Mouse (Mus musculus): Measurements from ENCODE around the gene Ogt.
A peak's percentile ranks its signal among the peaks of the same experiment; 100 is the strongest.

Gene Ogt

DNA sequence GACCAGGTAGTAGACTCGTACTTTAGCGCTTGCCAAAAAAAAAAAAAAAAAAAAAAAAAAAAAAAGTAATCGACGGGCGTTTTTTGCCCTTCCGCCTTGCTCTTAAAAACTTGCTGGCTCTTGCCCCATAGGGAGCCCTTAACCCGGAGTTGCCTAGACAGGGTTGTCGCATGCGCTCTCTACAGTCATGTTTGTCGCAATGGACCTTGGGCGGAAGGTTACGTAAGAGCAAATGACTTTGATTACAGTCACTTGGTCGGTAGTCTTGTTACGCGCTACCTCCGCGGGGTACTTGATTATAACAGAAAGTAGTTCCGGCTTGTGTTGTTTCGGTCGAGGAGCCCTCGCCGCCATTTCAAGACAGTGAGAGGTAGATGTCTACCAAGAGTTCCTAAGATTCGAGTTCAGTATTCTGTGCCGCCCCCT lies at the start of gene Ogt:
Gene Ogt, plus strand, starts transcription at position 320 of the 426 bp plus-strand sequence.
- peak; percentile 83 to 86 for DNase-seq (ENCODE audit: low spot score in 2 of 2)

GRCm38 (mm10) chrX:101616183-101616582 lies 23.7 kb upstream of the Ogt start:
- no peak for DNase-seq (ENCODE audit: low spot score in 2 of 2)

DNA sequence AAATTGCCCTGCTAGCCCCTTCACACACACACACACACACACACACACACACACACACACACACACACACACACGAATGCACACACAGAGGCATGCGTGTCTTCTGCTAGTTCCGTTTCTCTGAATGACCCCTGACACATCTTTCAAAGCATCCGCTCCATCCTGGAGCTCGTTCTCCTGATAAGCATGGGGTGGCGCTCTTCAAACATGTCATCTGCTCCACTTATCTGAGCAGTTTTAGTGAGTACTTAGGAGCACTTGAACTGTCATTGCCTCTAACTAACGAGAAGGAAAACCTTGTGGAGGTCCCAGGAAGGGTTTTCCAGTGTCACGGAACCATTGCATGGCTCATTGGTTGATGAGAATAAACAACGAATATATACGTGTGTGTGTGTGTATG lies 22.0 kb upstream of the Ogt start:
- no peak for DNase-seq (ENCODE audit: low spot score in 2 of 2)

GRCm38 (mm10) chrX:101620317-101620716 lies 19.5 kb upstream of the Ogt start:
- no peak for DNase-seq (ENCODE audit: low spot score in 2 of 2)

GRCm38 (mm10) chrX:101622539-101622938 lies 17.3 kb upstream of the Ogt start:
- DNase-seq (ENCODE audit: low spot score in 2 of 2), result no peak

DNA sequence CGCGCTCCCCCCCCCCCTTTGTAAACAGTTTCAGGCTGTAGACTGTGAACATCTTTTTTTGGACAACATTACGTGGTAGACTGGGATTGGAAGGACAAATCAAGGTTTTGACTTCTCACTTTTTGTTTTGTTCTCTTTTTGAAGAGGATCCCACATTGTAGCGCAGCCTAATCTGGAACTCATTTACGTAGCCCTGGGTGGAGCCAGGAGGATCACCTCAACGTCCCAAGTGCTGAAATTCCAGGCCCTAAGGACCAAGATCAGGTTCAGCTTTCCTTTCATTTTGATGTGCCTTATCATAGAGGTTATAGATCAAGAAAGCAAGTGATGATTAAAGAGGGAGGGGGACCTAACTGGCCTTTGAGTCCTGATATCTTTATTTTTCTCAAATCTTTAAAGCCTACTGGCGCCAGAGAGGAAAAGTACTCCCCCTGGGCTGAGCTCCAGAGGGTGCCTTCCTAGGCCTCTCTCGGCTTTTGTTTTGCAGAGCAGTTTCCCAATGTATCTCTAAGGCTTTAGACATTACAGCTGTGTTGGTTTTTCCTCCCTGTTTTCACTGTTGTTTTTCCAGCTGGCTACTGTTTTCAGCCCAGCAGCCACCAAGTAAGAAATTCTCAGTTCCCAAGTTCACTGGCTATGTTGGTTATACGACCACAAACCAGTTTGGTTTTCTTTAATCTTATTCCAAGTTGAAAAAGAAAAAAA lies 2.9 kb upstream of the Ogt start:
- no peak for DNase-seq (ENCODE audit: low spot score in 2 of 2)

GRCm38 (mm10) chrX:101638856-101639255 lies 1.0 kb upstream of the Ogt start:
- DNase-seq (ENCODE audit: low spot score in 2 of 2), result no peak

- no peak for DNase-seq (ENCODE audit: low spot score in 2 of 2)
Measured at GRCm38 (mm10) chrX:101639306-101639705, 554 bp upstream of the Ogt start.

- DNase-seq (ENCODE audit: low spot score in 2 of 2), result peak; percentile 8 to 13
Measured at GRCm38 (mm10) chrX:101640194-101641160, 617 bp downstream of the Ogt start.

GRCm38 (mm10) chrX:101641161-101641530 lies 1.3 kb downstream of the Ogt start:
- DNase-seq (ENCODE audit: low spot score in 2 of 2), result no peak

DNA sequence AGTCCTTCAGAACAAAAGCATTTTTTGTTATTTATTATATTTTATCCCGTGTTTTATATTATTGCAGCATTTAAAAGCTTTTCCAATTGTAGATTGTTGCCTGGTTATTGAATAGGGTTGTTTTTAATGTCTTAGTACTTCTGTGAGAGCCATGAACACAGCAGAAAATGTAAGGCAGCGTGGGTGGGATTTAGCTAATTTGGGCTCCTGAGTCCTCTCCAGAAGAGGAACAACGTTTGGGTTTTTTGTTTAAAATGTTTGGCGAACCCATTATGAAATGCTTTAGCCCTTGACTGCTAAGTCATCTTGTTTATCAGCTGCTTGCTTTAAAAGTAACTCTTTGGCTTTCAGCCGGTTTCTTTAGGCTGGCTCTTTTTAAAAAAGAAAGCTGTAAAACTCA lies 2.2 kb downstream of the Ogt start:
- no peak for DNase-seq (ENCODE audit: low spot score in 2 of 2)

GRCm38 (mm10) chrX:101645286-101645685 lies 5.4 kb downstream of the Ogt start:
- no peak for DNase-seq (ENCODE audit: low spot score in 2 of 2)

DNA sequence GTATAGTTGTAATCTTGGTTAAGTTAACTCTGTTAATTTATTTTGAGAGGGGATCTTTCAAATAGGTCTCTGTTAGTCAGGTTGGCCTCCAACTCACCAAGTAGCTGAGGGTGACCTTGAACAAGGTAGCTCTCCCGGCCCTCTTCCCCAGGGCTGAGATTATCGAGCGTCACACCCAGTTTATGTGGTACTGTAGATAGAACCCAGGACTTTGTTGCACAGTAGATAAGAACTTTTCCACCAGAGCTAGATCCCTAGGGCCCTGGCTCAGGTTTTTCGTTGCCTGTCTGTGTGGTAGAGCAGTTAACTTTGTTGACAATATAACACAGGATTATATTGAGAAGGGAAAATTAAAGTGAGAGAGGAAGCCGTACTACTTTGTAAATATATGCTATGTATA lies 6.8 kb downstream of the Ogt start:
- DNase-seq (ENCODE audit: low spot score in 2 of 2), result no peak

GRCm38 (mm10) chrX:101695686-101696085 lies 55.8 kb downstream of the Ogt start:
- DNase-seq (ENCODE audit: low spot score in 2 of 2), result no peak

DNA sequence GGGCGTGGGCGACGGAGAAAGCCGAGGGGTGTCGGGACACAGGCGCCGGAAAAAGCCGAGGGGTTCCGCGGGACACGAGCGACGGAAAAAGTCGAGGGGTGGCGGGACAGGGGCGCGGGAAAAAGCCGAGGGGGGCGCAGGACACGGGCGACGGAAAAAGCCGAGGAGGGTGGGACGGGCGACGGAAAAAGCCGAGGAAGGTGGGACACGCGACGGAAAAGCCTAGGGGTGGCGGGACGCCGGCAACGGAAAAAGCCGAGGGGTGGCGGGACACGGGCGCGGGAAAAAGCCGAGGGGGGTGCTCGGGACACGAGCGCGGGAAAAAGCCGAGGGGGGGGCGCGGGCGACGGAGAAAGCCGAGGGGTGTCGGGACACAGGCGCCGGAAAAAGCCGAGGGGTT lies 57.7 kb downstream of the Ogt start:
- no peak for DNase-seq (ENCODE audit: low spot score in 2 of 2)

- DNase-seq (ENCODE audit: low spot score in 2 of 2), result no peak
Measured at GRCm38 (mm10) chrX:101698232-101698631, 58.4 kb downstream of the Ogt start.

- no peak for DNase-seq (ENCODE audit: low spot score in 2 of 2)
Measured at GRCm38 (mm10) chrX:101705111-101705510, 65.3 kb downstream of the Ogt start.

- DNase-seq (ENCODE audit: low spot score in 2 of 2), result no peak
Measured at GRCm38 (mm10) chrX:101720401-101720800, 80.5 kb downstream of the Ogt start.

- DNase-seq (ENCODE audit: low spot score in 2 of 2), result no peak
Measured at GRCm38 (mm10) chrX:101730010-101730409, 90.2 kb downstream of the Ogt start.

DNA sequence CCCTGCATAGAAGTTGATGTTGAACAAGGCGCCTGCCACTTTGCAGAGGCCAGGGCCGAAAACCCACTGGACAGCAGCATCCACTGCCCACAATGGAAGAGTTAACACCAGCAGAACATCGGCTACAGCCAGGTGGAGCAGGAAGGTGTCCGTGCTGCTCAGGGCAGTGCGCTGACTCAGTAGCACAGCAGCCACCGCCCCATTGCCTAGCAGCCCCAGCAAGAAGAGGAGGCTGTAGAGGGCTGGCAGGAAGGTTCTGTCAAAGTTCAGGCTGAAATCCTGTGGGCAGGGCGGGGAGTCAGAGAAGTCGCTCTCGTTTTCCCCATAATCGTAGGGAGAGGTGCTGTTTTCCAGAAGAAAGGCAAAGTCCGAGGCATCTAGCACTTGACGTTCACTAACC lies 92.8 kb downstream of the Ogt start:
- no peak for DNase-seq (ENCODE audit: low spot score in 2 of 2)

- no peak for DNase-seq (ENCODE audit: low spot score in 2 of 2)
Measured at GRCm38 (mm10) chrX:101733288-101733687, 93.4 kb downstream of the Ogt start.

- no peak for DNase-seq (ENCODE audit: low spot score in 2 of 2)
Measured at GRCm38 (mm10) chrX:101733828-101734319, 94.0 kb downstream of the Ogt start, which contains the start of gene Cxcr3. Gene Cxcr3 (minus strand): TSS chrX:101734269.
